Mouse (Mus musculus) embryonic facial prominence, embryonic 10.5 days (tissue): ENCODE results near the gene Pkp1. TPM values are rescaled to one million over a fixed set of nuclear protein-coding genes. Genes with fewer than 3 reads are reported as not detected.

Experiments
- DNase-seq: peaks from one replicate; pipeline ENCODE4 v3.0.0-alpha.2; 2017; ENCODE audit warnings: low spot score
- H3K27ac ChIP-seq: fragments of 300-500 bp; sonication (generic); replicated peaks from 2 replicates; pipeline ENCODE4 v1.5.1; 2016; ENCODE audit warnings: mild to moderate bottlenecking
- H3K27me3 ChIP-seq: fragments of 300-500 bp; sonication (generic); replicated peaks from 2 replicates; pipeline ENCODE4 v1.6.1; 2016; ENCODE audit warnings: low read depth, mild to moderate bottlenecking; ENCODE audit not compliant: poor library complexity, severe bottlenecking
- H3K36me3 ChIP-seq: fragments of 300-500 bp; sonication (generic); replicated peaks from 2 replicates; pipeline ENCODE4 v1.6.1; 2016; ENCODE audit warnings: mild to moderate bottlenecking, moderate library complexity
- H3K4me1 ChIP-seq: fragments of 300-500 bp; sonication (generic); 2 replicates; pipeline ENCODE4 v1.6.1; 2016
- H3K4me3 ChIP-seq: fragments of 300-500 bp; sonication (generic); 2 replicates; pipeline ENCODE4 v1.5.1; 2016; ENCODE audit warnings: mild to moderate bottlenecking, moderate library complexity
- H3K9me3 ChIP-seq: fragments of 300-500 bp; sonication (generic); 2 replicates; pipeline ENCODE4 v1.6.1; 2016; ENCODE audit warnings: mild to moderate bottlenecking
- WGBS: fragments of 180-500 bp; shearing (Covaris S2); methylation state at CpG from one replicate; pipeline ENCODE4 v1.1.7; 2016; 5-methylcytosine and 5-hydroxymethylcytosine counted together
- polyA plus RNA-seq: library from polyadenylated mRNA; unstranded; fragments of >200 nt; fragmentation: Nextera tagmentation; extraction: Ambion mirVana; gene quantifications from 2 replicates; pipeline ENCODE4 v1.2.1, GENCODE M21; 2016

Gene Pkp1
- polyA plus RNA-seq: 0.25 TPM in 1 of 2 replicates, not detected in the other

GRCm38 (mm10) chr1:135918644-135919407 lies at the start of gene Pkp1:
TSS of gene Pkp1 (minus strand) at chr1:135919207.
- Histone ChIP-seq H3K4me3 (peak within 1 kb of the TSS; percentile 50), H3K4me1 (peaks cover 14% of the 10 kb centered on the region), H3K27ac (no peak within 1 kb of the TSS), H3K9me3 (no peaks in the 10 kb centered on the region), H3K27me3 (peaks cover 98% of the 10 kb centered on the region), H3K36me3 (no peaks in the 10 kb centered on the region)
- DNase-seq: peak; percentile 59
- WGBS: under 1% methylated on average over 67 of the region's 67 CpGs

GRCm38 (mm10) chr1:135967739-135968138 lies 48.7 kb upstream of the Pkp1 start:
- Histone ChIP-seq H3K9me3 (no peaks in the 10 kb centered on the region), H3K36me3 (no peaks in the 10 kb centered on the region), H3K27ac (no peak overlapping the region), H3K4me3 (no peak overlapping the region), H3K4me1 (peaks cover 5% of the 10 kb centered on the region; the same call in 1 of the 2 replicates), H3K27me3 (no peaks in the 10 kb centered on the region; the same call in 1 of the 2 replicates)
- DNase-seq: no peak
- WGBS: 84% methylated on average over 4 of the region's 4 CpGs

DNA sequence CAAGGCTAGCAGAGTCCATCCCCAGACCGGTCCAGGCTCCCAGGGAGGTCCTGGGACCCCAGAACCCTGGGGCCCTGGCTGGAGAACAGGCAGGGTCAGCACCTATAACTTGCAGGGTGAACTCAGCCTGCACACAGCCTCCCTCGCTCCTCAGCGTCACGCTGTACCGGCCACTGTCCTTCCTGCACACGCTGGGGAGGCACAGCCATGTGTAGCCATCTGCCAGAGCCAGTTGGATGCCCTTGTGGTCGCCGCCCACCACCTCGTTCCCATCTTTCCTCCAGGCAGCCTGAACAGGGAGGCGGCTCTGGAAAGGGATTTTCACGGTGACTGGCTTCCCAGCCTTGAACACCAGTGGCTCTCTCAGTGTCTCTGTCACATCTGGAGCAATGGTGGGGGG lies 45.6 kb upstream of the Pkp1 start:
- H3K4me1 ChIP-seq: no peaks in the 10 kb centered on the region
- DNase-seq: no peak
- H3K9me3 ChIP-seq: no peaks in the 10 kb centered on the region
- WGBS: 80% methylated on average over 11 of the region's 11 CpGs
- no peaks in the 10 kb centered on the region for H3K36me3 ChIP-seq
- no peak overlapping the region for H3K27ac ChIP-seq
- no peaks in the 10 kb centered on the region; the same call in 1 of the 2 replicates for H3K27me3 ChIP-seq
- no peak overlapping the region for H3K4me3 ChIP-seq

- no peaks in the 10 kb centered on the region for H3K4me1 ChIP-seq
- no peaks in the 10 kb centered on the region for H3K9me3 ChIP-seq
- H3K36me3 ChIP-seq: no peaks in the 10 kb centered on the region
- no peaks in the 10 kb centered on the region; the same call in 1 of the 2 replicates for H3K27me3 ChIP-seq
- H3K4me3 ChIP-seq: no peak overlapping the region
- WGBS: 80% methylated on average over 5 of the region's 5 CpGs
- no peak for DNase-seq
- no peak overlapping the region for H3K27ac ChIP-seq
Observed at GRCm38 (mm10) chr1:135963177-135963576, 44.2 kb upstream of the Pkp1 start.

- no peaks in the 10 kb centered on the region for H3K36me3 ChIP-seq
- no peak for DNase-seq
- 55% methylated on average over 4 of the region's 4 CpGs for WGBS
- H3K9me3 ChIP-seq: no peaks in the 10 kb centered on the region
- peaks cover 6% of the 10 kb centered on the region; the same call in 1 of the 2 replicates for H3K4me1 ChIP-seq
- no peak overlapping the region for H3K4me3 ChIP-seq
- H3K27ac ChIP-seq: no peak overlapping the region
- H3K27me3 ChIP-seq: no peaks in the 10 kb centered on the region; the same call in 1 of the 2 replicates
Observed at GRCm38 (mm10) chr1:135958483-135958882, 39.5 kb upstream of the Pkp1 start.

GRCm38 (mm10) chr1:135948871-135949270 lies 29.9 kb upstream of the Pkp1 start:
- H3K27ac ChIP-seq: no peak overlapping the region
- H3K9me3 ChIP-seq: no peaks in the 10 kb centered on the region
- 0 out of 2 replicates have a peak, but pooled peaks cover 3% of the 10 kb centered on the region for H3K4me1 ChIP-seq
- 66% methylated on average over 2 of the region's 2 CpGs for WGBS
- H3K36me3 ChIP-seq: no peaks in the 10 kb centered on the region
- peaks cover 10% of the 10 kb centered on the region for H3K27me3 ChIP-seq
- H3K4me3 ChIP-seq: no peak overlapping the region
- DNase-seq: no peak

- WGBS: 77% methylated on average over 4 of the region's 4 CpGs
- Histone ChIP-seq H3K36me3 (no peaks in the 10 kb centered on the region), H3K27ac (no peak overlapping the region), H3K4me3 (no peak overlapping the region), H3K9me3 (no peaks in the 10 kb centered on the region), H3K27me3 (peaks cover 31% of the 10 kb centered on the region), H3K4me1 (0 out of 2 replicates have a peak, but pooled peaks cover 3% of the 10 kb centered on the region)
- no peak for DNase-seq
Observed at GRCm38 (mm10) chr1:135946247-135946646, 27.2 kb upstream of the Pkp1 start.

GRCm38 (mm10) chr1:135945711-135946110 lies 26.7 kb upstream of the Pkp1 start:
- peak; percentile 44 for DNase-seq
- Histone ChIP-seq H3K4me3 (no peak overlapping the region), H3K36me3 (no peaks in the 10 kb centered on the region), H3K4me1 (0 out of 2 replicates have a peak, but pooled peaks cover 3% of the 10 kb centered on the region), H3K9me3 (no peaks in the 10 kb centered on the region), H3K27me3 (peaks cover 34% of the 10 kb centered on the region), H3K27ac (no peak overlapping the region)
- 13% methylated on average over 7 of the region's 7 CpGs for WGBS

DNA sequence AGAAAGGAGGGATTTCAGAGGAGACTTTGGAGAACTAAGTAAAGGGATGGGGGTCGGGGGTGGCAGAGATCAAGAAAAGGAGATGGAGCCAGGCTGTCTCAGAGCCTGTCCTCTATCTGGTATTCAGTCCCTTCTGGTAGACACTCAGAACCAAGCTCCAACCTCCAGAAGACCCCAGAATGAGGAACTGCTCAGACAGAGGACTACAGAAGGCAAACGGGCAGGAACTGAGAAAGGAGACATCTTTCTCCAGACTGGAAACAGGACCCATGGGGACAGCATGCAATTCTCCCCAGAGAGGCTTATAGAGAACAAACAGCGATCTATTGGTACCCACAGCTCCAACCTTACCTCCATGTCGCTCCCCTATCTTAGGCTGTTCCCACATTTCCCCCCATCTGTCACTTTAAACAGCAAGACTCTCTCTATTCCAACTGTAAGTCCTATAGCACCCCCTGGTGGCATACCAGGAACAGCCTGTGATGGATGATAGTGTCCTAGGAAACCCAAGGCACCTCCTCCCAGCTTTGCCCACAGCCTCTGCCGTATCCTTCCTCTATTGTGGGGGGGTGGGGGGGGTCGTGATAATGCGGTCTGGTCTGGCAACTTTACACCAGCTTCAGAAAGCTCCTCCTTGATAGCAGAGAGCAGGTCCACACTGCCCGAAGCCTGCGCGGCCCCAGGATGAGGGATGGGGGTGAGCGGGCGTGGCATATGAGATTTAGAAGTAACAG lies 25.7 kb upstream of the Pkp1 start:
- H3K4me3 ChIP-seq: no peak overlapping the region
- no peaks in the 10 kb centered on the region for H3K36me3 ChIP-seq
- peaks cover 34% of the 10 kb centered on the region for H3K27me3 ChIP-seq
- no peaks in the 10 kb centered on the region for H3K9me3 ChIP-seq
- DNase-seq: peak; percentile 79
- no peak overlapping the region for H3K27ac ChIP-seq
- 44% methylated on average over 12 of the region's 12 CpGs for WGBS
- H3K4me1 ChIP-seq: 0 out of 2 replicates have a peak, but pooled peaks cover 3% of the 10 kb centered on the region

- H3K4me1 ChIP-seq: 0 out of 2 replicates have a peak, but pooled peaks cover 3% of the 10 kb centered on the region
- WGBS: 100% methylated on average over 2 of the region's 2 CpGs
- H3K36me3 ChIP-seq: no peaks in the 10 kb centered on the region
- DNase-seq: no peak
- no peaks in the 10 kb centered on the region for H3K9me3 ChIP-seq
- H3K27ac ChIP-seq: no peak overlapping the region
- peaks cover 34% of the 10 kb centered on the region for H3K27me3 ChIP-seq
- no peak overlapping the region for H3K4me3 ChIP-seq
Observed at GRCm38 (mm10) chr1:135943713-135944112, 24.7 kb upstream of the Pkp1 start.

GRCm38 (mm10) chr1:135942116-135942515 lies 23.1 kb upstream of the Pkp1 start:
- no peak overlapping the region for H3K4me3 ChIP-seq
- 0 out of 2 replicates have a peak, but pooled peaks cover 3% of the 10 kb centered on the region for H3K4me1 ChIP-seq
- H3K27ac ChIP-seq: 0 out of 2 replicates have a peak overlapping the region, but pooled peaks have one; percentile 24
- WGBS: 31% methylated on average over 7 of the region's 7 CpGs
- H3K9me3 ChIP-seq: no peaks in the 10 kb centered on the region
- no peaks in the 10 kb centered on the region for H3K36me3 ChIP-seq
- no peak for DNase-seq
- peaks cover 34% of the 10 kb centered on the region for H3K27me3 ChIP-seq

- WGBS: 74% methylated on average over 6 of the region's 6 CpGs
- H3K27ac ChIP-seq: 0 out of 2 replicates have a peak overlapping the region, but pooled peaks have one; percentile 14
- H3K4me1 ChIP-seq: 0 out of 2 replicates have a peak, but pooled peaks cover 3% of the 10 kb centered on the region
- no peak overlapping the region for H3K4me3 ChIP-seq
- H3K27me3 ChIP-seq: peaks cover 34% of the 10 kb centered on the region
- no peaks in the 10 kb centered on the region for H3K9me3 ChIP-seq
- no peak for DNase-seq
- H3K36me3 ChIP-seq: no peaks in the 10 kb centered on the region
Observed at GRCm38 (mm10) chr1:135941259-135942006, 22.4 kb upstream of the Pkp1 start.
